Mouse (Mus musculus) ES-E14 (cell line): ENCODE results near the gene Prm3.

Experiments
- CHD2 ChIP-seq: IDR thresholded peaks from 2 replicates; pipeline ENCODE4 v1.6.1; 2014; ENCODE audit warnings: mild to moderate bottlenecking, low read depth, low read length, inconsistent platforms
- MAFK ChIP-seq: IDR thresholded peaks from 2 replicates; pipeline ENCODE4 v1.6.1; 2014; ENCODE audit warnings: mild to moderate bottlenecking, low read depth, low read length, inconsistent platforms; ENCODE audit not compliant: insufficient read depth

- TF ChIP-seq CHD2 = no peak
- no peak for TF ChIP-seq MAFK
These were observed 44.3 kb upstream of the Prm3 start, which contains the start of gene Rmi2 for GRCm38 (mm10) chr16:10834911-10835587.
